Mouse (Mus musculus) limb, embryonic 11.5 days (tissue): ENCODE results near the gene Atxn2l. TPM values are rescaled to one million over a fixed set of nuclear protein-coding genes. Genes with fewer than 3 reads are reported as not detected.
"Not testable (repeated sequence)": the region's sequence is repeated elsewhere in the genome, so short reads cannot be mapped to it uniquely, and the experiment has no call there.

Experiments used
- ATAC-seq: fragments of 200-750 bp; cut with Nextera tagmentation; 2 replicates; pipeline ENCODE4 v1.8.0; 2017; ENCODE audit warnings: low read depth; ENCODE audit not compliant: insufficient number of reproducible peaks, low FRiP score, low TSS enrichment
- DNase-seq: peaks from one replicate; pipeline ENCODE4 v3.0.0-alpha.2; 2015; ENCODE audit warnings: low spot score
- H3K27ac ChIP-seq: fragments of 300-500 bp; sonication (generic); replicated peaks from 2 replicates; pipeline ENCODE4 v1.5.1; 2014; ENCODE audit warnings: low read depth, mild to moderate bottlenecking, low read length
- H3K27me3 ChIP-seq: fragments of 300-500 bp; sonication (generic); 2 replicates; pipeline ENCODE4 v1.6.1; 2014; ENCODE audit warnings: mild to moderate bottlenecking, low read length, mixed read lengths; ENCODE audit not compliant: control insufficient read depth, insufficient read depth
- H3K36me3 ChIP-seq: fragments of 300-500 bp; sonication (generic); 2 replicates; pipeline ENCODE4 v1.6.1; 2014; ENCODE audit warnings: mild to moderate bottlenecking, low read length, moderate library complexity, mixed read lengths; ENCODE audit not compliant: control insufficient read depth, insufficient read depth
- H3K4me1 ChIP-seq: fragments of 300-500 bp; sonication (generic); 2 replicates; pipeline ENCODE4 v1.6.1; 2014; ENCODE audit warnings: low read length, mixed read lengths; ENCODE audit not compliant: control insufficient read depth, insufficient read depth
- H3K4me2 ChIP-seq: fragments of 300-500 bp; sonication (generic); 2 replicates; pipeline ENCODE4 v1.6.1; 2014; ENCODE audit warnings: low read depth, mild to moderate bottlenecking, moderate library complexity; ENCODE audit not compliant: severe bottlenecking
- H3K4me3 ChIP-seq: fragments of 300-500 bp; sonication (generic); 2 replicates; pipeline ENCODE4 v1.5.1; 2014; ENCODE audit warnings: low read depth, low read length
- H3K9ac ChIP-seq: fragments of 300-500 bp; sonication (generic); 2 replicates; pipeline ENCODE4 v1.6.1; 2014; ENCODE audit warnings: mild to moderate bottlenecking, low read length
- H3K9me3 ChIP-seq: fragments of 300-500 bp; sonication (generic); 2 replicates; pipeline ENCODE4 v1.6.1; 2016; ENCODE audit warnings: low read length; ENCODE audit not compliant: control insufficient read depth
- WGBS: fragments of 180-500 bp; shearing (Covaris S2); extraction: QIAGEN DNeasy Blood & Tissue Kit; methylation state at CpG from one replicate; pipeline ENCODE4 v1.1.7; 2014; 5-methylcytosine and 5-hydroxymethylcytosine counted together
- polyA plus RNA-seq: library from polyadenylated mRNA; unstranded; fragments of >200 nt; fragmentation: Nextera tagmentation; extraction: Ambion mirVana; gene quantifications from 2 replicates; pipeline ENCODE4 v1.2.1, GENCODE M21; 2014

Gene Atxn2l
- polyA plus RNA-seq, 1 experiment from 2014 or later = 62.0 TPM

DNA sequence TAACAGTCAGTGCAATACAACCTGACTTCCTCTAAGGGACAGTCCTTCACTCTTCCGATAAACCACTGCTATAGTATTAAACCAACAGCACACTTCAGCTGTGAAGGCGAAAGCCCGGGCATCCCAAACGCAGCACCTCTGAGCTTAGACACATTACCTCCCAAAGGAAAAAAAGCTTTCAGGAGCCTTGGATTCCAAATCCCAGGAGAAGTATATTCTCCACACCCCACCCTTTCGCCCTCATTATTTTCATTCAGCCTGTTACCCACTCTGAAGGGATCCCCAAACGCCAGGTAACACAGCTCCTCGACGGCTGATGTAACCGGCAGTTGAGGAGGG is 1.6 kb downstream of the Atxn2l start:
- Histone ChIP-seq H3K9ac (peak overlapping the region; percentile 100), H3K36me3 (peaks cover 30% of the 10 kb centered on the region), H3K4me1 (no peaks in the 10 kb centered on the region), H3K4me3 (peak overlapping the region; percentile 96), H3K4me2 (peak overlapping the region; percentile 77), H3K9me3 (no peaks in the 10 kb centered on the region), H3K27me3 (no peaks in the 10 kb centered on the region), H3K27ac (peak overlapping the region; percentile 80)
- ATAC-seq = no peak
- 7% methylated on average over 9 of the region's 9 CpGs for WGBS
- DNase-seq = no peak

DNA sequence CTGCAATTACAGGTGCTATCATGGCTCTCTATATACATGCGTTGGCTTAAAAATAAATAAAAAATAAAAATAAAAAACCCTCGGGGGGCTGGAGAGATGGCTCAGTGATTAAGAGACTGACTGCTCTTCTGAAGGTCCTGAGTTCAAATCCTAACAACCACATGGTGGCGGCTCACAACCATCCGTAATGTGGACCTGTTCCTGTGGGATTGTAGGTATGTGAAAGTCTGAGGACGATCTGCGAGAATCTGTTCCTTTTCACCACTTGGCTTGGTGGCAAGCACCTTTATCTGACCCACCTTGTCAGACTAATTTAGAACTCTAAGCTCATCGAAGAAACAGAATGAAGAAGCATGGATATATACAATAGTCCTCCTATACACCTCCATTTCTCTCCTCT is 3.8 kb downstream of the Atxn2l start:
- Histone ChIP-seq H3K4me1 (no peaks in the 10 kb centered on the region), H3K27ac (no peak overlapping the region), H3K36me3 (peaks cover 49% of the 10 kb centered on the region), H3K9ac (no peak overlapping the region), H3K4me3 (no peak overlapping the region), H3K4me2 (no peak overlapping the region), H3K27me3 (no peaks in the 10 kb centered on the region), H3K9me3 (no peaks in the 10 kb centered on the region)
- DNase-seq (no peak), ATAC-seq (no peak)
- WGBS = 93% methylated on average over 7 of the region's 7 CpGs

DNA sequence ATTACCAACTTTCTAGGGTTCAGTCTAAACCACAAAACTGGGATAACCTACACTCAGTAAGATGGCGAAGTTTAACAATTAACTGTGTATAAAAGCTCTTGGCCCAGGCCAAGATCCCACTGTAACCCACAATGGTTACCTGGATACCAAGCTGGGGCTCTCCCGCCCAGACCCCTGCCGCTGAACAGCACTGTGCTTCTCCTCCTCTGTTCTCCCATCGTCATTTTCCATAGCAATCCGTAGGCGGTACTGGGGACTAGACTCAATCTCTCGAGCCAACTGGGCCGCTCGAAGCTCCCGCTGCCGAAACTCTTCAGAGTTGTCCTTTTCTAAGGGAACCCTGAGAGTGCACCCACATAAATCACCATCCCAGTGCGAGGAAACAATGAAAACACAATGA is 5.3 kb downstream of the Atxn2l start:
- no peak overlapping the region for H3K9ac ChIP-seq
- no peaks in the 10 kb centered on the region for H3K4me1 ChIP-seq
- no peak overlapping the region for H3K4me3 ChIP-seq
- H3K27ac ChIP-seq = no peak overlapping the region
- WGBS = 93% methylated on average over 12 of the region's 12 CpGs
- H3K9me3 ChIP-seq = no peaks in the 10 kb centered on the region
- DNase-seq (no peak), ATAC-seq (no peak)
- H3K27me3 ChIP-seq = no peaks in the 10 kb centered on the region
- H3K4me2 ChIP-seq = no peak overlapping the region
- peaks cover 62% of the 10 kb centered on the region for H3K36me3 ChIP-seq

DNA sequence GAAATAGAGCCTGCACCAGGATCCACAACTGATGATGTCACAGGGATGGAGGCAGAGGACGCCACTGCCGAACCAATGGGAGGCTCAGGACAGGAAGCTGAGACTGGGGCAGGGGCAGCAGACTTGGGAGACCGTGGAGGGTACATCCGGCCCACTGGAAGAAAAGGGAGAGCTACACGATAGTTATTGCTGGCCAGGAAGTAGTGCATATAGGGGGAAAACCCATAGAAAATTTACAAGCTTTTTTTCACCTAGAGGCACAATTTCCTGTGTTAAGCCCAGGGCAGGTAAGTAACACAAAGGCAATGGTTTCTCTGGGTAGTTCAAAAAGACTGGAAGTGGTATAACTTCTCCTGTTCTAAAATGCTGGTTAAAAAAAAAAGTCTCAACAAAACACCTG is 6.8 kb downstream of the Atxn2l start:
- H3K27me3 ChIP-seq = no peaks in the 10 kb centered on the region
- no peaks in the 10 kb centered on the region for H3K4me1 ChIP-seq
- ATAC-seq (no peak), DNase-seq (no peak)
- 94% methylated on average over 5 of the region's 5 CpGs for WGBS
- no peak overlapping the region for H3K27ac ChIP-seq
- H3K36me3 ChIP-seq = peaks cover 74% of the 10 kb centered on the region
- no peak overlapping the region for H3K4me2 ChIP-seq
- no peaks in the 10 kb centered on the region for H3K9me3 ChIP-seq
- no peak overlapping the region for H3K4me3 ChIP-seq
- no peak overlapping the region for H3K9ac ChIP-seq

DNA sequence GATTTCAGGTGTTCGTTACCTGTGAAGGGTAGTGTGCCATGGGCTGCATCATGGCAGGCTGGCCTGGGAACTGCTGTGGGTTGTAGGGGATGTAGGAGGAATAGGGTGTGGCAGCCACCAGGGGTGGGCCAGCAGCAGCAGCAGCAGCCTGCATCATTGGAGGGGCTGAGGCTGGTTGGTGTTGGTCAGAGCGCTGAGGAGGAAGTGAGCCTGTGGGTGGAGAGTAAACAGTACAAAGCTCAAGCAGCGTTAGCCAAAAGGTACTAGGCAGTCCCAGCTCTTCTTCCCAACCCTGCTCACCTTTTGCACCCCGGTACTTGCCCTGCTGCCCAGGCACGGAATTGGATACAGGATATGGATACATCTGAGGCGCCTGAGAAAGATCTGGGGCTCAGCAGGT is 9.1 kb downstream of the Atxn2l start:
- Histone ChIP-seq H3K4me1 (no peaks in the 10 kb centered on the region), H3K27ac (no peak overlapping the region), H3K4me2 (no peak overlapping the region), H3K36me3 (peaks cover 66% of the 10 kb centered on the region), H3K4me3 (no peak overlapping the region), H3K27me3 (no peaks in the 10 kb centered on the region), H3K9me3 (no peaks in the 10 kb centered on the region), H3K9ac (no peak overlapping the region)
- 96% methylated on average over 6 of the region's 6 CpGs for WGBS
- no peak for ATAC-seq
- no peak for DNase-seq

DNA sequence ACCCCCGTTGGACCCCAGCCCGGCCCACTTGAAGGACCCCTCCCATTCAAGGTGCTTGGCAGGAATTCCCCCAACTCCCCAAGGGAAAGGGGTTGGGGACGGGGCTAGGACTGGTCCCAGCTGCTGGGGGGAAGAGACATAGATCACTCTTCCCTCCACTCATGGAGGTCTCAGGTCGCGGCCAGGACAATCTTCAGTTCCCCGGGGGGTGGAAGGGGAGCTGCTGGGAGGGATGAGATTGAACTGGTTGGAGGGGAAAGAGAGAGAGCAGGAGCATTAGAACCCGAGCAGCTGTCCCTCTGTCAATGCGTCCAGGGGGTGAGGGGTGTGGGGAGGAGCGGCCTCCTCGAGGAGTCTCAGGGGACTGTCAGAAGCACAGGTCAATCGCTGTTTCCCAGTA is 11.3 kb downstream of the Atxn2l start:
- no peak overlapping the region for H3K4me2 ChIP-seq
- no peak overlapping the region for H3K9ac ChIP-seq
- no peaks in the 10 kb centered on the region for H3K27me3 ChIP-seq
- no peak overlapping the region for H3K4me3 ChIP-seq
- H3K36me3 ChIP-seq = peaks cover 50% of the 10 kb centered on the region
- DNase-seq = no peak
- H3K9me3 ChIP-seq = no peaks in the 10 kb centered on the region
- 56% methylated on average over 11 of the region's 11 CpGs for WGBS
- no peaks in the 10 kb centered on the region; the same call in 1 of the 2 replicates for H3K4me1 ChIP-seq
- H3K27ac ChIP-seq = no peak overlapping the region
- ATAC-seq = no peak

DNA sequence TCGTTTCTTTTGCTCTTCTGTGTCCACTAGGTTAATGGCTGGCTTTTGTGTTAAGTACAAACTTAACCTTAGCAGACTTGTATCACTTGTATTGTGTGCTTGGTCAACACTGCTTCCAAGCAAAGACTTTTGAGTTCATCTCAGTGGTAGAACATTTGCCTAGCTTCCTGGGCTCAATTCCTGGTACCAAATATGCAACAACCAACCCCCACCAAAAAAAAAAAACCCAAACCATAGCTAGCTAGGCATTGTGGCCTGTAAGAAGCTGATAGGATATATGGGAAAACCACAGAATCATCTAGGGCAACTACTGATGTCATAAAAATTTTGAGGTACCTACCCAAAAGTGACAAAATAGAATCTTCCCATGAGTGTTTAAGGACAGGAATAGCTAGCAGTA is 12.2 kb downstream of the Atxn2l start:
- Histone ChIP-seq H3K27me3 (no peaks in the 10 kb centered on the region), H3K9ac (no peak overlapping the region), H3K27ac (no peak overlapping the region), H3K36me3 (peaks cover 41% of the 10 kb centered on the region), H3K4me3 (no peak overlapping the region), H3K9me3 (no peaks in the 10 kb centered on the region), H3K4me1 (no peaks in the 10 kb centered on the region; the same call in 1 of the 2 replicates), H3K4me2 (no peak overlapping the region)
- 74% methylated on average over 1 of the region's 1 CpGs for WGBS
- no peak for ATAC-seq
- no peak for DNase-seq

DNA sequence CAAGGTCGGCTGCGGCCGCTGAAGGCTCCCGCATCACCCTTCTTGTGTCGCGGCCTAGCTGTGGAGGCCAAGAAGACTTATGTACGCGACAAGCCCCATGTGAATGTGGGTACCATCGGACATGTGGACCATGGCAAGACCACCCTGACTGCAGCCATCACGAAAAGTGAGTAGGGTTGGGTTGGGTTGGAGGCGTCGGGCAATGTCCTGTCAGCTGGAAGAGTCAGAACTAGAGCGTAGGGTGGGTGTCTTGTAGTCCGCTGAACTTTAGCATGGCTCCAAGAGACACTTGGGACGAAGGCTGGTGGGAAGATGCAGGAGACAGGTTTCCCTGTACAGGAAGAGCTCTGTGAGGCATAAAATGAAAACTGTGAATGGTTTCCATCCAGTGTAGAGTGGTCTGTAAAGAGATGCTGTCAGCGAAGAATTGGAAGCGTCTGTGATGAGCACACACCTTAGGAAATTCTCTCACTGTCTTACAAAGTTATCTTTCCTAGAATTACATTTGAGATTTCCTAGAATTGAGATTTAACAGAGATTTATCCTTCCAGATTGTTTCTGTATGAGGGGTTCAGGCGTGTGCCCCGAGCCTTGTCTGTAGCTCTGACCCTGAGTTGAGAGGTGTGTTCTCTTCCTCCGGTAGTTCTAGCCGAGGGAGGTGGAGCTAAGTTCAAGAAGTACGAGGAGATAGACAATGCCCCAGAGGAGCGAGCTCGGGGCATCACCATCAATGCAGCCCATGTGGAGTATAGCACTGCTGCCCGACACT is 15.4 kb downstream of the Atxn2l start:
- Histone ChIP-seq H3K9ac (peak overlapping the region; percentile 59; the same call in 1 of the 2 replicates), H3K4me2 (peak overlapping the region; percentile 88), H3K4me3 (peak overlapping the region; percentile 67), H3K36me3 (peaks cover 13% of the 10 kb centered on the region)
- not testable (repeated sequence) for H3K4me1 ChIP-seq, H3K27ac ChIP-seq, ATAC-seq, H3K27me3 ChIP-seq, DNase-seq, H3K9me3 ChIP-seq
- WGBS = 17% methylated on average over 25 of the region's 25 CpGs

DNA sequence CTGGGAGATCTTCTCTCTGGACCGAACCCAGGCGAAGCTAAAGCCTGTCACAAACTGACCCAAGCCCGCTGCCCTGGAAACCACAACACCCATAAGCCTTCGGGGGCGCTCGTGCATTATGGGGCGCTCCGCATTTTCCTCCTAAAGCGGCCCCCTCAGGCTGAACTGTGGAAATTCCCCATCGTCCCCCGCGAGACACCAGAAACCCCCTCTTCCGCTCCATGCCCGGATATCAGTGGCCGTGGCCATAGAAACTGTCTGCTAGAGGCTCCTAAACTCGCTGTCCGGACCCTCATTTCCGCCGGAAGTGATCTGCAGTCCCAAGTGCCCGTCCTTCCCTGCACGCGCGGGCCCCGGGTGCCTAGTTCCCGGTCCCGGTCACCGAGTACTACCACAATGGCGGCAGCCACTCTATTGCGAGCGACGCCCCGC is 16.2 kb downstream of the Atxn2l start, which contains the start of gene Tufm:
Gene Tufm (plus strand): TSS at position 310 of the 432 bp plus-strand sequence.
- WGBS = under 1% methylated on average over 32 of the region's 32 CpGs
- Histone ChIP-seq H3K27me3 (no peaks in the 10 kb centered on the region), H3K36me3 (peaks cover 5% of the 10 kb centered on the region; the same call in 1 of the 2 replicates), H3K9me3 (no peaks in the 10 kb centered on the region), H3K4me3 (peak within 1 kb of the TSS; percentile 67), H3K9ac (peak within 1 kb of the TSS; percentile 59), H3K27ac (no peak within 1 kb of the TSS), H3K4me2 (peak within 1 kb of the TSS; percentile 88), H3K4me1 (no peaks in the 10 kb centered on the region; the same call in 1 of the 2 replicates)
- peak; percentile 88 for ATAC-seq
- peak; percentile 96 for DNase-seq
